Mouse (Mus musculus) MN1 (cell line): ENCODE measurements at regions not wholly inside any gene's neighbourhood (a gene's known extent, or its start where the extent isn't known, plus 50 kb on each side); places are given as distances from the start of the nearest gene placed in this dataset.

Experiments
- DNase-seq: peaks from one replicate; pipeline ENCODE4 v3.0.0-alpha.2; 2016; ENCODE audit warnings: low spot score

DNA sequence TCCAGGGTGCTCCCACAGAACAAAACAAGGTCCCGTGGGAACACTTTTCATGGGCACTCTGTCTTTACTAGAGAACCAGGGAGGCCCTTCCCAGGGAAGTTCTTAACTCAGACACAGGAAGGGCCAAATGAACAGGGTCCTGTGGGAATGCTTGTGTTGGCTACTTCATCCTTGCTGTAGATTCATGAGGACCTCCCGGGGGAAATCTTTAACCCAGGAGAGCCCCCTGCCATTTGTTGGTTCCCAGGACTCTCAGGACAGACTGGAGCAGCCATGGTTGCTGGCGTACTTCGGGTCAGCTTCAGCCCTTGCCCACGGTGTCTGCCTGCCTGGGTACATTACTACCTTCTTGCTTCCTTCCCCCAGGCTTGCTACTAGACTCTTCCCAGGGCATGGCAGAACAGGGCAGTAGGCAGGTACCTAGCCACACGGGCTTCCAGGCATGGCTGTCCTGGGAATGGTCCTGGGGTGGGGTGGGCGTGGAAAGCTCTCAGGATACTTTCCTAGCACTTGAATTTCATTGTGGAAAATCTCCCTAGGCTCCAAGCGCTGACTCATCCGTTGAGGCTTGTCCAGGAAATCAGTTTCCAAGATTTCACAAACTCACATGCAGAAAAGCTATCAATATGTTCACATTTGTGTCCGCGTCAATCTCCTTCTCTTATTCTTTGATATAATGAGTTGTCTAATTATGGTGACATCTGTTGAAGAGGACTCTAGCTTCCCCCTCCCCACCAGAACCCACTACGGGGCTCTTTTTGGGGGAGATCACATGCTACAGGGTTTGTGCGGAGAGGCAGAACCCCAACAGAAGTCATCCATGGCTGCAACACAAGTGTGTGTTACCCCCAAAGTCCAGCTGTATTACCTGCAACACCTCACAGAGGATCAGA lies 148.6 kb downstream of the Sec61b start:
- DNase-seq = no peak

- DNase-seq = no peak
Observed at GRCm38 (mm10) chr4:47630006-47630405, 155.5 kb downstream of the Sec61b start.

- no peak for DNase-seq
Observed at GRCm38 (mm10) chr4:47630427-47630826, 156.0 kb downstream of the Sec61b start.

GRCm38 (mm10) chr4:47638876-47639494 lies 164.5 kb downstream of the Sec61b start:
- DNase-seq = no peak

DNA sequence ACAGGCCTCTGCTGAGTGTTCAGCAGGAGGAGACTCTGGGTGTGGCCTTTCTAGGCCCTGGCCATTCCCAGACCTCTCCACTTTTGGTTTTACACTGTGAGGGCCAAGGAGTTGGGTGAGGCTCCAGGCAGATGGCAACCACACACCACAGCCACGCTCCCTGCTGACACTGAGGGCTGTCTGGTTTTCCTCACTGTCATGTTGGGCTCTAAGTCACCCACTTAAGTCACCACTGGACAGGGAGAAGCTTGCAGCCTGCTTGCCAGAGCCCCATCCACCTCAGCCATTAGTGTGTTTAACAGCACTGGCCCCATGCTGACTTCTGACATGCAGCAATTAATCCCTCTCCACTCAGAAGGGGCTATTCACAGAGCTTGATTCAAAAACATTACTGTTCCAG lies 170.6 kb downstream of the Sec61b start:
- peak; percentile 94 for DNase-seq

- DNase-seq = peak; percentile 79
Observed at GRCm38 (mm10) chr4:47648701-47649100, 174.2 kb downstream of the Sec61b start.

- no peak for DNase-seq
Observed at GRCm38 (mm10) chr4:47649951-47650350, 175.5 kb downstream of the Sec61b start.

DNA sequence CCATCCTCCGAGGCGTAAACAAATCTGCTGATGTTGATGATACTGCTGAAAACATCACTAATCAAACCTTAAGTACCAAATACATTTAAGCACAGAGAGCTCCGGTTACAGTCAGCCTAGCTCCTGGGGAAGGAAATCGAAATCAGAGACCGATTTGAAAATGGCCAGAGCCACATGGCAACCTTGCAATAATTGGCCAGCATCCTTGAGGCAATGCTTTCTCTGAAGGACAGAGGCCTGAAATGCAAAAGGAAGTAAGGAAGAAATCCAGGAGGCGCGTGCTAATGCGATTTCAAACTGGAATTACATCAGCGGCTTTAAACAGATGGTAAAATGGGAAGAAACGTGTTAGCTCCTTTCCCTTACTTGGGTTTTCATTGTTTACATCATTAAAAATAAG lies 177.1 kb downstream of the Sec61b start:
- peak; percentile 72 for DNase-seq

DNA sequence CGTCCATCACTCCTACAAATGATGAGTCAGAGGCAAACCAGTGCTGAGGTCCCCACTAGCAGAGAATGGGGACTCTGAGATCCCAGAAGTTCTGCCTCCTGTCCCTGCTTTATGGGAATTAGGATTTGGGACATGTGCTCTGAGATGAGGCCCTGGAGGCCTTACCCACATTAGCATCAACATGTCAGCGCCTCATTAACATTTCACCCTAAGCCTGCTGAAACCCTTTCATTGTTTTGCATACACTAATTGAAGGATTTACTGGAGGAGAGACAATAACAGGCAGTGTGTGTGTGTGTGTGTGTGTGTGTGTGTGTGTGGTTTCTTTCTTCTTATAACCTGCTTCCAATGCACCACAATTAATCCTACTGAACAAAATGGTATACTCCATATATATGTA lies 178.7 kb downstream of the Sec61b start:
- DNase-seq = no peak

- DNase-seq = no peak
Observed at GRCm38 (mm10) chr4:47669519-47669918, 195.1 kb downstream of the Sec61b start.

DNA sequence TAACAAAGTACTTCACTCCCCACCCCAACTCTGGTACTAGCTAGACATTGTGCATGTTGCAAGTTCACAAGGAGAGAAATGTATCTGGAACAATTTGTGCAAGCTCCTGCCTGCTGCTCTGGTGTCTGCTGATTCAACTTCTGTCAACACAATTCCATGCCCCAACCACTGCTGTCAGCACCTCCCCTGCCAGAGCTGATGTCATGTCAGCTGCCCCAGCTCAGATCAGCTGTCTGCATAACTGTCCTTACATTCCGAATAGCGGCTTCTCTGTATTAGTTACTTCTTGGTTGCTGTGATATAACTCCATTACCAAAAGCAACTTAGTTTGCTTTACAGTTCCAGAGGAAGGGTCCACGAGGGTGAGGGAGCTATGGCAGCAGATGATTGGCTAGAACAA lies 196.0 kb downstream of the Sec61b start:
- no peak for DNase-seq

DNA sequence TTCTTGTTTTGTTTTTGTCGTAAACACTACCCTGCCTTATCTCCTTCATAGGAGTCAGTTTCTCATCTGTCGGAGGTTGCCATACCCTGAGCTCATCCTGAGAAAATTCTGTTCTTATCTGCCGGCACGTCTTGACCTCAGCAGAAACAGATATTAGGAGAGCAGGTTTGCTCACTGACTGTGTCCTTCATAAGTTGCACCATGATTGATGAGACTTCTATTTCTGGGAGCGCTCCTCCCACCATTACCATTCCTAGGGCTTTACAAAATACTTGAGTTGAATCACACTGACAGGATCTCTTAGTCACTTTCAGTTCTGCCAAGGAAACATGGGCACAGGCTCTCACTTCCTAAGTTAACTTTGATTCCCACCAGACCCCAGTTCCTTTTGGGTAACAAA lies 196.9 kb downstream of the Sec61b start:
- no peak for DNase-seq

DNA sequence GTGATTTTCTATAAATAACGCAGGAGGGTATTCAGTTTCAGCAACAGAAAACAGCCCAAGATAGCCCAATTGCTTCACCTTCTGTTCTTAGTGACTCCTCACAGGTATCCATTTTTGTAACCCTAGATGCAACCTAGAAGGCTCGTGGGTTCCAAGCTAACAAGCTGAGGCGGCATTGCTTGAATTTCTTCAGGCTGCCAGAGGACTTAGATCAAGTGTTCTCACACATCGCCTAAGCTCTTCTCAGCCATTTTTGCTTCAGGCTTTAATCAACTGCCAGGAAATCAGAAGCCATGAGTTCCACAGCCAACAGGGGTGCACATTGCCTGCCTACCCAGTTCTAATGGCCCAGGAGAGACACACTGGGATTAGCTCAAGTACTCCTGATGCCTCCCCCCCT lies 206.7 kb downstream of the Sec61b start:
- no peak for DNase-seq

DNA sequence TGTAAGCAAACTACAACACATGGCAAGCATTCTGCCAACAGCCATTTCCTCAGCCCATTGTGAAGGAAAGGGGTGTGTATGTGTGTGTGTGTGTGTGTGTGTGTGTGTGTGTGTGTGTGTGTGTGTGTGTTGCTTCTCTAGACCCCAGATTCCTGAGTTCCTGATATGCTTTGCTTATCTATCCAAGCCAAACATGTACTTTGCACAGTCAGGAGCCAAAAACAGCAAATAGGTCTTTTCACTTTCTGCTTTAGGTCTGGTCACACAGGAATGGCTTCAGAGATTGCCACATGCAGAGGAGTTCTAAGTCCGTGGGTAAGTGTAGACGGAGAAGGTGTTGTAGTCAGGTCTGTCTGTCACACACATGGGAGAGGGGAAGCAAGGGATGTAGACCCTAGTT lies 216.7 kb downstream of the Sec61b start:
- DNase-seq = no peak

GRCm38 (mm10) chr4:47692654-47693053 lies 218.2 kb downstream of the Sec61b start:
- no peak for DNase-seq

- DNase-seq = no peak
Observed at GRCm38 (mm10) chr4:47693221-47693620, 218.8 kb downstream of the Sec61b start.

DNA sequence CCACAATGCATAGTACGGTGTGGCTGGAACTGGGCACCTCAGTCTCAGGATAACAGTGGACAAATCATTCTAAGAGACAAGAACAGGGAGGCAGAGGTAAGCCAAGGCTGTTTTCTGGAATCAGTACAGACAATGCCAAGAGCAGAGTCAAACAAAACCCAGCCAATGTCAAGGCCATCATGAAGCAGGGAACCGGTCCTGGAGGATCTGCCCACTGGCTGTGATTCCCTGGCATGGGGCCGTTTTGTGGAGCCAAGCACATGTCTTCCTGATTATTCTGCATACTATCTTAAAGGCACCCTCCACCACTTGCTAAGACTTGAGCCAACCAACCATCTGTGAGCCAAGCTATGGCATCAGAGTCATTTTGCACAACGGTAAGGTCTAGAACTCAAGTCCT lies 222.6 kb downstream of the Sec61b start:
- no peak for DNase-seq

DNA sequence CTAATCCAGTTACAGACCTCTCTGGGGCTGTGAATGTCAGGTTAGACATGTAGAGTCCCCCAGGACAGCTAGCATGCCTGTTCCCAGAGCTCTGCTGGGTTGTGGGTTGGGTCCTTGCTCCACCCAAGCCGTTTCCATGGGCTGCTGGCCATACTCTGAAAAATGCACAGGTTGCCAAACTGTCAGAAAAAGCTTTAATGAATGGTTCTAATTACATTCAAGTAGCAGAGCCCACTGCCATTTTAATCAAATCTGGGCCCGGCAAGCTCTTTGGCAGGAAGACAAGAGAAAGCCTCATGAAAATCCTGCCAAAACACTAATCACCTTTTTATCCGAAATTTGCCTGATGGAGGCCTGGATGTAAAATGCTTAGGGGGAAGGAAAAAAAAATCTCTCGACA lies 224.1 kb downstream of the Sec61b start:
- DNase-seq = peak; percentile 75

GRCm38 (mm10) chr4:47698926-47699325 lies 224.5 kb downstream of the Sec61b start:
- DNase-seq = peak; percentile 51

DNA sequence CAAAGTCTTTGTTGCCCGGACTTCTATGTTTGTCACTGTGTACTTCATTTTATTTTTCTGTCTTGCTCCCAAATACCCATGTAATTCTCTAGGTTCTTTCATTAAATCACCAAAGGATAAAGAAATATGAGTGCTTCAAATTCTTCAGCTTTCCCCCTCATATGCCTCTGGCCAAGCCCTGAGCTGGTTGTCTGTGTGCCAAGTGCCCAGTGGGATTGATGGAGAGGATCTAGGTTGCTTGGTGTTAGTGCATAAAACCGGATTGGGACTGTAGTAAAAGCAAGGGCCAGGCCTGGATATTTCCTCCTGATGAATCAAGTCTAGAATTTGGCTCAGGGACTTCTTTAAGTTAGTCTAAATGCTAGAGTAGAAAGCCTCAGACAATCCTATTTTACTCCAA lies 229.0 kb downstream of the Sec61b start:
- no peak for DNase-seq

DNA sequence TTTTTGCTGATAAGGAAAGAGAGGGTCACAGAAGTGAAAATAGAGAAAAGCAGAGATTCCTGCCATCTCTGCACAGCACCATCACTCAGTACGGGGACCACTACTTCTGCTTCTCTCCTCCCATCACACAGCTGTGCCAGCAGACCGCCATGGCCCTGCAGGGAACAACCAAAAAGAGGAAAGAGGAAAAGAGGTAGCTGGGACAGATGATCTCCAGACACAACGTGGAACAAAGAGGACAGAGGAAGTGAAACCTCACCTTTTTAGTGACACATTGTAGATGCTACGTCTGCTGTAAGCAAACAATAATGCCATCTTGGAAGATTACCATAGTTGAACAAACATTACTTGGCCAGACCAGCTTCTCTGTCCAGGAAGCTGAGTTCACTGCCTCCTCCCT lies 230.1 kb downstream of the Sec61b start:
- no peak for DNase-seq

DNA sequence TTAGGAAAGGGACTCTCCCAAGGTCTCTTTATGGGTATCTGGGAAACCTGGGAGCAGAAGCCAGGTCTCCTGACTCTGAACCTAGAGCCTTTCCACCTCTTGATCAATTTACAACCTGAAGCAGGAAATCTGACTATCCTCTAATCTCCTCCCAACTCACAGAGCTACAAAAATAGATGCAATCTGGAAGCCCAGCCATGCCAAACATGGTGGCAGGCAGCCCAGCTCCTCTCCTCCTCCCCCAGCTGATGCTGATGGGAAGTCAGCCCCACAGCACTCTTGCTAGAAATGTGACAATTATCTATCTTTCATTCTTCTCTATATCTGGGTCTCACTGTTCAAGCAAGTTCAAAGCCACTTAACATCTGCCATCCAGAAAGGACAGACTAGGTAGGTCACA lies 233.5 kb downstream of the Sec61b start:
- no peak for DNase-seq

- peak; percentile 66 for DNase-seq
Observed at GRCm38 (mm10) chr4:47713387-47713786, 238.9 kb downstream of the Sec61b start.
